Mouse (Mus musculus) G1E (cell line): Measurements from ENCODE around the gene Pacsin1.

Source experiments
- CTCF ChIP-seq: IDR thresholded peaks from 2 replicates; pipeline ENCODE4 v1.5.1; 2012; ENCODE audit warnings: low read depth, low read length, inconsistent platforms, mixed read lengths
- GATA1 ChIP-seq: IDR thresholded peaks from 2 replicates; pipeline ENCODE4 v1.6.1; 2012; ENCODE audit warnings: borderline replicate concordance, low read length, inconsistent platforms, mixed read lengths
- GATA2 ChIP-seq: IDR thresholded peaks from 2 replicates; pipeline ENCODE4 v1.6.1; 2012; ENCODE audit warnings: low read depth, low read length, inconsistent platforms, borderline replicate concordance
- POLR2AphosphoS5 ChIP-seq: IDR thresholded peaks from 2 replicates; pipeline ENCODE4 v1.6.1; 2012; ENCODE audit warnings: low read depth, low read length, inconsistent platforms; ENCODE audit not compliant: insufficient replicate concordance
- TAL1 ChIP-seq: conservative IDR thresholded peaks from 2 replicates; pipeline ENCODE4 v1.6.1; 2012; ENCODE audit warnings: low read depth, low read length, inconsistent platforms, mixed read lengths

DNA sequence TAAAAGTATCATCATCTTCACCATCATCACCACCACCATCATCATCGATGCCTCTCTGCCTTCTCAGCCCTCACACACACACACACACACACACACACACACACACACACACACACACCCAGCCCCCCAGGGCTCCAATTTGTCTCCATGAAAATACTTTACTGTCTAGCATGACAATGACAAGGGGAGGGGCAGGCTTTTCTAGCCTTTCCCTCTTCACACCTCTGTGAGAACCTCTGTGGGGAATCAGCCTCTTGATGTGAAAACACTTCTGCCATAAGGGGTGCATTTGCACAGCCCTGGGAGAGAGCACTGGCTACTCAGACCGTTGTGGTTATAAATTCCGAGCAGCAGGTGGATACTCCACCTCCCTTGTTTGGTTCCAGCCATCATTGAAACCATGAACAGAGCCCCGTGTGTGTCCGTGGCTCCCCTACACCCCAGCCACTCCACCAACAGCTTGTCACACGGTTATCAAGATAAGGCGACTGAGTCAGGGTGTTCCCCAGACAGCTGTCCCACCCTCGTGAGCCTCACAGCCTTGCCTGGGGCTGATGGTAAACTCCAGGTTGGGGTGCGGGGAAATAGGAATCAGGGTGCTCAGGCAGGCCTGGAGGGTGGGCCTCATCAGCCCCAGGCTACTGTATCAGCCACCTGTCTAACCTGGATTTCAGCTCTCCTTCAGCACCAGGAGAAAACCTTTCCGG lies 1.9 kb upstream of the Pacsin1 start:
- TF ChIP-seq CTCF (no peak), POLR2AphosphoS5 (no peak), GATA1 (no peak), GATA2 (no peak), TAL1 (no peak)
